Mouse (Mus musculus): ENCODE results near the gene Mst1. TPM values are rescaled to one million over a fixed set of nuclear protein-coding genes. Genes with fewer than 3 reads are reported as not detected.

Mst1 gene
- polyA plus RNA-seq (2015; fragmentation: Nextera tagmentation; extraction: Ambion mirVana) = 0.19 and 0.44 TPM in 2 replicates

DNA sequence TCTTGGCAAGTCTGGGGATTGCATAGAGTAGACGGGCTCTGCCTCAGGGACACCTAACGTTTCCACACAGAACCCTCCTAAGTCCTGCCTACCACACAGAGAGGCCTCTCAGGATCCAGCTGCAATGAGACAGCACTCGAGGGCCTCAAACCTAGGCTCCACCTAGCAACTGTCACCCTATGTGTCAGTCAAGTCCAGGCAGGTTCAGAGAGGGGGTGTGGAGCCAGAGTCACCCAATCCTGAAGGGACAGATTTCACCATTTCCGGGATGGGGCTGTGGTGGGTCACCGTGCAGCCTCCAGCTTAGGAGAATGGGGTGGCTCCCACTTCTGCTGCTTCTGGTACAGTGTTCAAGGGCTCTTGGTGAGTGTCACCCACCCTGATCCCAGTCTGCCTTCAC is at the start of gene Mst1:
TSS of gene Mst1 (plus strand) at position 269 of the 400 bp plus-strand sequence.

DNA sequence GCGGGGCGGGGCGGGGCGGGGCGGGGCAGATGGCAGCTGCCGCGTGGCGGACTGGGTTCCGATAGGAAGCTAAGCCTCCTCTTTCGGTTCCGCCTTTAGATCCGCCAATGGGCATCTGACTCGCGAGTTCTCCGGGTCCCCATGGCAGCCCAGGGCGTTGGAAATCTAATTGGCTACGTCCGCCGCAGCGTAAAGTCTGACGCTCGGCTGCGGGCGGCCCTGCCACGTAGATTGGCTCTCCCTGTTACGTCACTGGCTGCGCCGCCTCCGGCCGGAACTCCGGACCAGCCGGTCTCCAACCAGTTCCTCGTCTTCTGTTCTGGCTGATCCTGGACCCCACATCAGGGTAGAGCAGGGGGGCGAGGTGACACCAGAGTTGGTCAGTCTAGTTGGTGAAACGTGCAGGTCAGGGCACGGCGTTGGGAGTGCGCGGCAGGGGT is 31.2 kb upstream of the Mst1 start, which contains the start of gene Gmppb:
TSS of gene Gmppb (plus strand) at position 227 of the 440 bp plus-strand sequence.

DNA sequence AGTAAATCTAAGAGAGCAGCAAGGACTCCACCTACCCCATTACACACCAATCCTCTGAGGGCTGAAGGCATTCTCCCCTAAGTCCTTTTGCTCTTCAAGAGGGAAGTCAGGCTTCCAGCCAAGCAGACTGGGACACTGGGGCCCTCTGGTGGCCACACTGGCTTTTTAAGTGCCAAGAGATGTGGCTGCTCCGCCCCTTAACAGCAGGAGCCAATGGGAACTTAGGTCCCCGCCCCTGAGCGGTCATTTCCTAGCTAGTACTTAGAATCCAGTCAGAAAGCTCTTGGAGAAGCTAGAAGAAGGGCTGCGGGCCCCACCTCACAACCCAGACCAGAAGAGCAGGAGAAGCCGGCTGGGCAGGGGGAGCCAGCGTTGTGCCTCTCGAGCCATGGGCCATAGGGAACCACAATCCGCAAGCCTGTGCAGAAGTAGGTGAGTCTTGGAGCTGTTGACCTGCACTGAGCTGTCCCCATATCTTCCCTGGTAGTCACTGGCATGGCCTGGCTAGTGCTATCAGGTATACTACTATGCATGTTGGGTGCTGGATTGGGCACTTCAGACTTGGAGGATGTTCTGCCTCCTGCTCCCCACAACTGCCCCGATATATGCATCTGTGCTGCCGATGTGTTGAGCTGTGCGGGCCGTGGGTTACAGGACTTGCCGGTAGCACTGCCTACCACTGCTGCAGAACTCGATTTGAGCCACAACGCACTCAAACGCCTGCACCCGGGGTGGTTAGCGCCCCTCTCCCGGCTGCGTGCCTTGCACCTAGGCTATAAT is 27.2 kb upstream of the Mst1 start, which contains the start of gene Amigo3:
TSS of gene Amigo3 (plus strand) at position 275 of the 780 bp plus-strand sequence.

DNA sequence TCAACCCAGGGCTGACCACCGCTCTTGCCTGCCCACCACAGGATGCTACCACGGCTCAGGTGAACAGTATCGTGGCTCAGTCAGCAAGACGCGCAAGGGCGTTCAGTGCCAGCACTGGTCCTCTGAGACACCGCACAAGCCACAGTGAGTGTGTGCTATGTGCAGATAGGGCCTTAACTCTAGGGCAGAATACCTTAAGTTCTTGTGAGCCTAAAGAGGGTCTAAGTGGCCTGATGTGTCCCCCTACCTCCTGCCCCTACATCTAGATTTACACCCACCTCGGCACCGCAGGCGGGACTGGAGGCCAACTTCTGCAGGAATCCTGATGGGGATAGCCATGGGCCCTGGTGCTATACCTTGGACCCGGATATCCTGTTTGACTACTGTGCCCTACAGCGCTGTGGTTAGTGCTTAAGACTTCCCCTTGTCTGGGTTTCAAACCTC is 2.8 kb downstream of the Mst1 start, which contains the start of gene Rnf123:
TSS of gene Rnf123 (minus strand) at position 359 of the 444 bp plus-strand sequence.

DNA sequence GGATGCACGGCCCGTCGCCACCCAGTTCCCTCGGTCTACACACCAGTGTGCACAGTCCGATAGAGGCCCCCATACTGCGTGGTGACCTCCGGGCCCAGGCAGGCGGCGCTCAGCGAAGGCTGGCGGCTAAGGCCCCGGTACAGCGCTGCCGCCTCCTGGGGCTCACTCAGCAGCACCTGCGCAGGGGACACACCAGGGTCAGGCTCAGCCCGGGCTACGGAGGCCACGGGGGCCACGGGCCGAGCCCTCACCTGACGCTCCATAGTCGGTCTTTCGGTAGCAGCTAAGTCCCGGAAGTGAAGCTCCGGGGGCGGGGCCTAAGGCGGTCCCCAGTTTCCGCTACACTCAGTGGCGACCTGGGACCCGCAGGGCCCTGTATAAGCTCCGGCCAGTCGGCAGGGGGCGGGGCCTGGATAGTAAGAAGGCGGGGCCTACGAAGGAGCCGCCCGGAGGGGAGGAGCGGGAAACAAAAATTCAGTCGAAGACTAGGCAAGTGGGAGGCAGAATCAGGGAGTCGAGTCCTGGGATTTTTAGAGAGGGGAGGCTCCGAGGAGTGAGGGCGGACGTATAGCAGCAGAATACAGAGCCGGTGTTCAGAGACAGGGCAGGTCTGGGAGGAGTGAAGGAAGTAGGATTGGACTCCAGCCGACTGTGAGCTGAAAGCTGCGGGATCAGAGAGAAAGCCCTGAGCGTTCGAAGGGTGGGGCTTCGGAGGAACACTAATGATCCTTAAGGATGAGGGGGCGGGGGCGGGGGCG is 14.1 kb downstream of the Mst1 start, which contains the start of gene Apeh:
TSS of gene Apeh (minus strand) at position 423 of the 758 bp plus-strand sequence.

Small RNA genes lying within 50 kb of the gene (microRNA-seq; reads per million reads assigned to microRNA genes)
- gene Gm47303 = 0 reads per million in 2 experiments
- gene Mir7088 = 0 reads per million in 2 experiments

Other genes starting within 250 kb of the Mst1 start
- gene Rbm6, start 207.2 kb upstream of the Mst1 start, polyA plus RNA-seq (2015; fragmentation: Nextera tagmentation; extraction: Ambion mirVana) = 24.1 and 26.4 TPM in 2 replicates
- 5.9 and 6.6 TPM in 2 replicates for gene Mon1a, start 192.3 kb upstream of the Mst1 start, polyA plus RNA-seq (2015; fragmentation: Nextera tagmentation; extraction: Ambion mirVana)
- 2.4 and 3.3 TPM in 2 replicates for gene Mst1r, start 173.6 kb upstream of the Mst1 start, polyA plus RNA-seq (2015; fragmentation: Nextera tagmentation; extraction: Ambion mirVana)
- gene Actl11, start 152.0 kb upstream of the Mst1 start, polyA plus RNA-seq (2015; fragmentation: Nextera tagmentation; extraction: Ambion mirVana) = not detected in 2 replicates
- gene Camkv, start 144.8 kb upstream of the Mst1 start, polyA plus RNA-seq (2015; fragmentation: Nextera tagmentation; extraction: Ambion mirVana) = 0.43 and 0.68 TPM in 2 replicates
- 3.4 and 4.0 TPM in 2 replicates for gene Traip, start 130.3 kb upstream of the Mst1 start, polyA plus RNA-seq (2015; fragmentation: Nextera tagmentation; extraction: Ambion mirVana)
- gene Uba7, start 104.9 kb upstream of the Mst1 start, polyA plus RNA-seq (2015; fragmentation: Nextera tagmentation; extraction: Ambion mirVana) = 16.0 and 16.9 TPM in 2 replicates
- 0.50 and 0.72 TPM in 2 replicates for gene Gm20661, start 97.4 kb upstream of the Mst1 start, polyA plus RNA-seq (2015; fragmentation: Nextera tagmentation; extraction: Ambion mirVana)
- 31.7 and 41.4 TPM in 2 replicates for gene Inka1, start 94.6 kb upstream of the Mst1 start, polyA plus RNA-seq (2015; fragmentation: Nextera tagmentation; extraction: Ambion mirVana)
- gene Cdhr4, start 87.9 kb upstream of the Mst1 start, polyA plus RNA-seq (2015; fragmentation: Nextera tagmentation; extraction: Ambion mirVana) = 1.4 and 1.7 TPM in 2 replicates
- not detected in 2 replicates for gene Gm20662, start 84.1 kb upstream of the Mst1 start, polyA plus RNA-seq (2015; fragmentation: Nextera tagmentation; extraction: Ambion mirVana)
- gene Ip6k1, start 77.9 kb upstream of the Mst1 start, polyA plus RNA-seq (2015; fragmentation: Nextera tagmentation; extraction: Ambion mirVana) = 23.7 and 26.7 TPM in 2 replicates
- 14.2 and 16.8 TPM in 2 replicates for gene Gmppb, start 31.2 kb upstream of the Mst1 start, polyA plus RNA-seq (2015; fragmentation: Nextera tagmentation; extraction: Ambion mirVana)
- 0.86 and 1.2 TPM in 2 replicates for gene Amigo3, start 27.3 kb upstream of the Mst1 start, polyA plus RNA-seq (2015; fragmentation: Nextera tagmentation; extraction: Ambion mirVana)
- gene Rnf123, start 2.9 kb downstream of the Mst1 start, polyA plus RNA-seq (2015; fragmentation: Nextera tagmentation; extraction: Ambion mirVana) = 24.1 and 31.9 TPM in 2 replicates
- 25.7 and 28.6 TPM in 2 replicates for gene Apeh, start 14.2 kb downstream of the Mst1 start, polyA plus RNA-seq (2015; fragmentation: Nextera tagmentation; extraction: Ambion mirVana)
- 0.12 and 0.13 TPM in 2 replicates for gene Bsn, start 109.9 kb downstream of the Mst1 start, polyA plus RNA-seq (2015; fragmentation: Nextera tagmentation; extraction: Ambion mirVana)
- gene Dag1, start 183.5 kb downstream of the Mst1 start, polyA plus RNA-seq (2015; fragmentation: Nextera tagmentation; extraction: Ambion mirVana) = 160 and 165 TPM in 2 replicates
- 13.9 and 14.8 TPM in 2 replicates for gene Nicn1, start 210.0 kb downstream of the Mst1 start, polyA plus RNA-seq (2015; fragmentation: Nextera tagmentation; extraction: Ambion mirVana)
- 2.1 and 2.4 TPM in 2 replicates for gene Amt, start 216.4 kb downstream of the Mst1 start, polyA plus RNA-seq (2015; fragmentation: Nextera tagmentation; extraction: Ambion mirVana)
- 251 and 309 TPM in 2 replicates for gene Rhoa, start 225.7 kb downstream of the Mst1 start, polyA plus RNA-seq (2015; fragmentation: Nextera tagmentation; extraction: Ambion mirVana)
- 43.3 and 45.6 TPM in 2 replicates for gene Tcta, start 225.7 kb downstream of the Mst1 start, polyA plus RNA-seq (2015; fragmentation: Nextera tagmentation; extraction: Ambion mirVana)

Data from skeletal muscle tissue, postnatal 0 days (tissue).